Mouse (Mus musculus) heart, embryonic 15.5 days (tissue): ENCODE results near the gene Evx2. TPM values are rescaled to one million over a fixed set of nuclear protein-coding genes. Genes with fewer than 3 reads are reported as not detected.

Source experiments
- ATAC-seq: fragments of 200-750 bp; cut with Nextera tagmentation; replicated peaks from 2 replicates; pipeline ENCODE4 v1.8.0; 2017; ENCODE audit warnings: low read depth, moderate TSS enrichment; ENCODE audit not compliant: insufficient number of reproducible peaks, insufficient read depth, low FRiP score
- H3K27ac ChIP-seq: fragments of 300-500 bp; sonication (generic); 2 replicates; pipeline ENCODE4 v1.5.1; 2015; ENCODE audit warnings: mild to moderate bottlenecking, inconsistent platforms
- H3K27me3 ChIP-seq: fragments of 300-500 bp; sonication (generic); 2 replicates; pipeline ENCODE4 v1.6.1; 2015; ENCODE audit warnings: inconsistent platforms
- H3K36me3 ChIP-seq: fragments of 300-500 bp; sonication (generic); 2 replicates; pipeline ENCODE4 v1.6.1; 2015; ENCODE audit warnings: mild to moderate bottlenecking, inconsistent platforms
- H3K4me1 ChIP-seq: fragments of 300-500 bp; sonication (generic); replicated peaks from 2 replicates; pipeline ENCODE4 v1.6.1; 2015; ENCODE audit warnings: inconsistent platforms
- H3K4me2 ChIP-seq: fragments of 300-500 bp; sonication (generic); 2 replicates; pipeline ENCODE4 v1.6.1; 2015; ENCODE audit warnings: inconsistent platforms, mild to moderate bottlenecking, moderate library complexity
- H3K4me3 ChIP-seq: fragments of 300-500 bp; sonication (generic); 2 replicates; pipeline ENCODE4 v1.5.1; 2015; ENCODE audit warnings: mild to moderate bottlenecking, inconsistent platforms
- H3K9ac ChIP-seq: fragments of 300-500 bp; sonication (generic); 2 replicates; pipeline ENCODE4 v1.6.1; 2015; ENCODE audit warnings: mild to moderate bottlenecking, inconsistent platforms
- H3K9me3 ChIP-seq: fragments of 300-500 bp; sonication (generic); replicated peaks from 2 replicates; pipeline ENCODE4 v1.6.1; 2016; ENCODE audit warnings: inconsistent platforms
- whole genome bisulfite sequencing: fragments of 180-500 bp; shearing (Covaris S2); methylation state at CpG from one replicate; pipeline ENCODE4 v1.1.7; 2015; ENCODE audit warnings: mixed read lengths; 5-methylcytosine and 5-hydroxymethylcytosine counted together
- polyA plus RNA-seq: library from polyadenylated mRNA; unstranded; fragments of >200 nt; fragmentation: Nextera tagmentation; extraction: Ambion mirVana; gene quantifications from 2 replicates; pipeline ENCODE4 v1.2.1, GENCODE M21; 2015

The Evx2 gene
- polyA plus RNA-seq, 1 experiment from 2014 or later, result not detected

- H3K9me3 ChIP-seq, result no peaks in the 10 kb centered on the region
- ATAC-seq, result no peak
- peaks cover 97% of the 10 kb centered on the region for H3K27me3 ChIP-seq
- H3K4me3 ChIP-seq, result no peak overlapping the region
- WGBS, result 4% methylated on average over 27 of the region's 27 CpGs
- no peak overlapping the region for H3K4me2 ChIP-seq
- no peak overlapping the region for H3K27ac ChIP-seq
- no peak overlapping the region for H3K9ac ChIP-seq
- no peaks in the 10 kb centered on the region for H3K36me3 ChIP-seq
- H3K4me1 ChIP-seq, result peaks cover 17% of the 10 kb centered on the region
These were observed 27.8 kb upstream of the Evx2 start for GRCm38 (mm10) chr2:74686988-74687697.

- Histone ChIP-seq H3K27ac (no peak overlapping the region), H3K9me3 (no peaks in the 10 kb centered on the region), H3K36me3 (no peaks in the 10 kb centered on the region), H3K4me3 (no peak overlapping the region), H3K4me2 (no peak overlapping the region), H3K4me1 (peaks cover 20% of the 10 kb centered on the region), H3K9ac (no peak overlapping the region), H3K27me3 (peaks cover 97% of the 10 kb centered on the region)
- no peak for ATAC-seq
- WGBS, result 8% methylated on average over 17 of the region's 17 CpGs
These were observed 27.1 kb upstream of the Evx2 start for GRCm38 (mm10) chr2:74686301-74686987.

GRCm38 (mm10) chr2:74685059-74685603 is 25.8 kb upstream of the Evx2 start:
- H3K4me2 ChIP-seq, result no peak overlapping the region
- H3K27me3 ChIP-seq, result peaks cover 99% of the 10 kb centered on the region
- H3K4me3 ChIP-seq, result no peak overlapping the region
- no peak for ATAC-seq
- WGBS, result 17% methylated on average over 4 of the region's 4 CpGs
- no peak overlapping the region for H3K27ac ChIP-seq
- no peaks in the 10 kb centered on the region for H3K9me3 ChIP-seq
- H3K9ac ChIP-seq, result no peak overlapping the region
- peaks cover 18% of the 10 kb centered on the region for H3K4me1 ChIP-seq
- no peaks in the 10 kb centered on the region for H3K36me3 ChIP-seq

GRCm38 (mm10) chr2:74684106-74684505 is 24.7 kb upstream of the Evx2 start:
- Histone ChIP-seq H3K4me2 (no peak overlapping the region), H3K9me3 (no peaks in the 10 kb centered on the region), H3K27me3 (peaks cover 99% of the 10 kb centered on the region), H3K27ac (no peak overlapping the region), H3K36me3 (no peaks in the 10 kb centered on the region), H3K9ac (no peak overlapping the region), H3K4me1 (peaks cover 25% of the 10 kb centered on the region), H3K4me3 (no peak overlapping the region)
- ATAC-seq, result no peak
- WGBS, result 4% methylated on average over 12 of the region's 12 CpGs

- Histone ChIP-seq H3K4me2 (no peak overlapping the region), H3K4me3 (no peak overlapping the region), H3K27ac (no peak overlapping the region), H3K36me3 (no peaks in the 10 kb centered on the region), H3K9me3 (no peaks in the 10 kb centered on the region), H3K9ac (no peak overlapping the region), H3K27me3 (peaks cover 99% of the 10 kb centered on the region), H3K4me1 (peaks cover 25% of the 10 kb centered on the region)
- WGBS, result under 1% methylated on average over 18 of the region's 18 CpGs
- no peak for ATAC-seq
These were observed 24.2 kb upstream of the Evx2 start for GRCm38 (mm10) chr2:74683471-74683951.

- Histone ChIP-seq H3K27me3 (peaks cover 99% of the 10 kb centered on the region), H3K27ac (no peak overlapping the region), H3K9me3 (no peaks in the 10 kb centered on the region), H3K36me3 (no peaks in the 10 kb centered on the region), H3K4me1 (peaks cover 25% of the 10 kb centered on the region), H3K9ac (no peak overlapping the region), H3K4me2 (peak overlapping the region; percentile 50), H3K4me3 (peak overlapping the region; percentile 34)
- ATAC-seq, result no peak; the same call in 1 of the 2 replicates
- under 1% methylated on average over 43 of the region's 51 CpGs for WGBS
These were observed 23.4 kb upstream of the Evx2 start for GRCm38 (mm10) chr2:74682796-74683195.

- H3K4me1 ChIP-seq, result peaks cover 25% of the 10 kb centered on the region
- H3K27ac ChIP-seq, result no peak overlapping the region
- H3K36me3 ChIP-seq, result no peaks in the 10 kb centered on the region
- 1% methylated on average over 77 of the region's 78 CpGs for WGBS
- peak overlapping the region; percentile 50 for H3K4me2 ChIP-seq
- peaks cover 99% of the 10 kb centered on the region for H3K27me3 ChIP-seq
- no peaks in the 10 kb centered on the region for H3K9me3 ChIP-seq
- no peak overlapping the region for H3K9ac ChIP-seq
- ATAC-seq, result no peak
- peak overlapping the region; percentile 34 for H3K4me3 ChIP-seq
These were observed 22.5 kb upstream of the Evx2 start for GRCm38 (mm10) chr2:74681594-74682531.

GRCm38 (mm10) chr2:74680561-74681398 is 21.4 kb upstream of the Evx2 start:
- no peak overlapping the region for H3K27ac ChIP-seq
- H3K9ac ChIP-seq, result no peak overlapping the region
- no peaks in the 10 kb centered on the region for H3K9me3 ChIP-seq
- no peaks in the 10 kb centered on the region for H3K36me3 ChIP-seq
- peaks cover 100% of the 10 kb centered on the region for H3K27me3 ChIP-seq
- no peak overlapping the region for H3K4me3 ChIP-seq
- 2% methylated on average over 21 of the region's 21 CpGs for WGBS
- ATAC-seq, result no peak
- no peak overlapping the region for H3K4me2 ChIP-seq
- H3K4me1 ChIP-seq, result peaks cover 25% of the 10 kb centered on the region

- ATAC-seq, result no peak
- no peaks in the 10 kb centered on the region for H3K36me3 ChIP-seq
- no peaks in the 10 kb centered on the region for H3K9me3 ChIP-seq
- peaks cover 100% of the 10 kb centered on the region for H3K27me3 ChIP-seq
- H3K4me1 ChIP-seq, result peaks cover 25% of the 10 kb centered on the region
- H3K4me2 ChIP-seq, result peak overlapping the region; percentile 1; the same call in 1 of the 2 replicates
- H3K4me3 ChIP-seq, result peak overlapping the region; percentile 11
- WGBS, result under 1% methylated on average over 23 of the region's 23 CpGs
- no peak overlapping the region for H3K9ac ChIP-seq
- no peak overlapping the region for H3K27ac ChIP-seq
These were observed 20.6 kb upstream of the Evx2 start for GRCm38 (mm10) chr2:74679980-74680379.

- WGBS, result 1% methylated on average over 26 of the region's 26 CpGs
- no peak overlapping the region for H3K27ac ChIP-seq
- peaks cover 25% of the 10 kb centered on the region for H3K4me1 ChIP-seq
- no peaks in the 10 kb centered on the region for H3K9me3 ChIP-seq
- H3K36me3 ChIP-seq, result no peaks in the 10 kb centered on the region
- ATAC-seq, result no peak
- peaks cover 100% of the 10 kb centered on the region for H3K27me3 ChIP-seq
- no peak overlapping the region for H3K9ac ChIP-seq
- peak overlapping the region; percentile 11 for H3K4me3 ChIP-seq
- H3K4me2 ChIP-seq, result peak overlapping the region; percentile 1; the same call in 1 of the 2 replicates
These were observed 20.2 kb upstream of the Evx2 start for GRCm38 (mm10) chr2:74679596-74679971.
